Mouse (Mus musculus) frontal cortex, postnatal 10 days (tissue): ENCODE results near the gene Apc2.

Source experiments
- DNase-seq, 2 experiments: peaks; one replicate each; pipeline ENCODE4 v3.0.0; 2022; ENCODE audit warnings: low spot score in 2 of 2, mixed read lengths in 1 of 2

Gene Apc2

GRCm38 (mm10) chr10:80262776-80263365 lies 32.9 kb upstream of the Apc2 start:
- DNase-seq: no peak

- DNase-seq: peak; percentile 98 to 99
Observed at GRCm38 (mm10) chr10:80264341-80265148, 31.2 kb upstream of the Apc2 start.

GRCm38 (mm10) chr10:80265149-80265486 lies 30.7 kb upstream of the Apc2 start:
- DNase-seq: no peak

- no peak for DNase-seq
Observed at GRCm38 (mm10) chr10:80270099-80270498, 25.7 kb upstream of the Apc2 start.

DNA sequence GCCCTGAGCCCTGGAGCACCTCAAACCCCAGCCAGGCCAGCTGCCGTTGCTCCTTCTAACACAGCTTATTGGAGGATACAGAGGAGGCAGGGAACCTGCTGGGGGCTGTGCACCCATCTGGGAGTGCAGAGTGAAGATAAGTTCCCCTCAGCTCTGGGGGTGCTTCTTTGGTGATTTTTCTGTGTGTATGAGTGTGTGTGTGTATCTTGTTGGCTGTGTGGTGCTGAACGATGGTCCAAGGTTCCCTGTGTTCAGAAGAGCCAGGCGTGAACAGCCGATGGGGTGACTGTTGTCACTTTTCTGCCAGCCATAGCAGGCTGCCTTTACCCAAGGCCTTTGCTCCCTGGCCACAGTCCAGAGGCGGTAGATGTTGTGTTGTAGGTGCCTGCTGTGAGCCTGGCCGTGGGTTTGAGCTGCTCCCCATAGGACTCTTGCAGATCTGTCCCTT lies 25.0 kb upstream of the Apc2 start:
- DNase-seq: no peak

DNA sequence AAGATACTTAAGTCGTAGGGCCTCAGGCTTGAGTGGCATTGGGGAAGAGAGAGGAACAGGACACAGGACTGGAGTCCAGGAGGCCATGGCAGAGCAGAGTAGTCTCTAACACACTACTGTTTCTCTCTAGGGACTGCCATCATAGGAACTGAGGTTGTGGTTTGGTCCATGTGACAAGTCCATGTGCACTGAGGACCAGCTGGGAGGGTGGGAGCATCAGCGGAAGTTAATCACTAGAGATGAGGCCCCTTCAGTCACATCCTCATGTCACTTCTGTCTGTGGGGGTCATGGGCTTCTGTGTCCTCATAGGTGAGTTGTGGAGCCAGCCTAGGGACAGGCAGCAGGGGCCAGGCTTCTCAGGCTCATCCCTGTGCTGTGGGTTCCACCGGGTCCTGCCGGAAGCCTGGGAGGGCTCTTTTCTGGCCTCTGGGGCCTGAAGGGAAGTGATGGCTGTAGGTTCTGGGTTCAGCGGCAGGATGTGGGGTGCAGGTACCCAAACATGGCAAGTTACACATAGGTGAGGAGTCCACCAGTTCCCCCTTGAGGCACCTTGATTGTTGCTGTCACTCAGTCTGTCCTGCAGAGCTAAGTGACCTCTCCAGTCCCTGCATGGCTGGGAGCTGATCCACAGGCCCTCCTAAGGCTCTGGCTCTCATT lies 24.5 kb upstream of the Apc2 start:
- DNase-seq: no peak

DNA sequence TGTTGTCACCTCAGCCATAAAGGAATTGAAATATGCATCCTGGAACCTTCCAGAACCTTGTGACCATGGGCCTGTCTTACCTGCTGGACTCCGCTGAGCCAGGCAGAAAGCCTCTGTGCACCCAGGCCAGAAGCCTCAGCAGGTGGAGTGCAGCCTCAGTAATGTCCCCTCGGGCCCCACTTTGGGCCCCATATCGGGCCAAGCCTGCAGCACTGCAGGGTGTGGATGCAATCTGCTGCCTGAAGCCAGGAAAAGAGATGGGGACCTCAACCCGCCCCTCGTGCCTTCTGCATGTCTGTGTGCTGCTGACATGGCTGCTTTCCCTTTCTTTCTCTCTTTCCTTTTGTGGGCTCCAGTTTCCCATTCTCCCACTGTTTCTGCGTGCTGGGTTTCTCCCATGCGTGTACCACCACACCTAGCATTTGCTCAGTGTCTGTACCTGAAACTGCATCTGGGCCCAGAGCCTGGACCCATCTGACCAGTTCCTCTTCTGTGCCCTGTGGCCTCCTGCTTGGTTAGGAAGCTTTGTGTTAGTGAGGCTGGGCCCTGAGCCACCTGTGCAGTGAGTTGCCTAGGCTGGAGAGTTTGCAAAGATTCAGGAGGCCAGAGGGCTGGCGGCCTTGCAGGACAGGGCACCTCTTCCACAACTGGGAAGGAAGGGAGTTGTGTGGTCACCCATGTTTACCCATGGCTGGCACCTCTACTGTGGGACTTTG lies 23.7 kb upstream of the Apc2 start:
- no peak for DNase-seq

DNA sequence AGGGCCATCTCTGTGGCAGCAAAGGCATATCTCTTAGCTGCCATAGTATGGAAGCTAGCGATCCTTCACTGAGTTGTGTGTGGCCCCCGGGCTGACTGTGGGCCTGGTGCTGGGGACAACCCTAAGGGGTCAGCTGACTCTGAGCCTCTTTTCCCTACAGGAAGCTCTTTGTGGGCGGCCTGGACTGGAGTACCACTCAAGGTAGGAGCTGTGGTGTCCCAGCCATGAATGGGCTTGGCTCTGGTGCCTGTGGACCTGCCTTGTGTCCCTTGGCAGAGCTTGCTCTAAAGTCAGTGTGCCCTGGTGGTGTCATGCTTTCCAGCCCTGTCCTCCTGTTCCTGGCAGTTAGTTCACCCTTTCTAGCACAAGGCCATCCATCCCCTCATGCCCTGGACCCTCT lies 21.9 kb upstream of the Apc2 start:
- no peak for DNase-seq

DNA sequence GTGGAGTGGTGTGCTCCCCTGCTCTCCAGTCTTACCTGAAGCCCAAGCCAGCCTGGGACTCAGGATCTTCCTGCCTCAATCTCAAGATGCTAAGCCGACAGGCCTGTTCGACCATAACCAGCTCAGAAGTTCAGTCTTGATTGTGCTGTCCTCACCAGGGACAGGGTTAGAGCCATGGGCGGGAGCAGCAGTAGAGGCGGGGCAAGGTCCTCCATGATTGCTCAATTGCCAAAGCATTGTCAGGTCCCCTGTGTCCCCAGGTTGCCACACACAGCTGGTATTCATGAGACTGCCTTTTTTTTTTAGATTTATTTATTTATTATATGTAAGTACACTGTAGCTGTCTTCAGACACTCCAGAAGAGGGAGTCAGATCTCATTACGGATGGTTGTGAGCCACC lies 19.5 kb upstream of the Apc2 start:
- DNase-seq: no peak

DNA sequence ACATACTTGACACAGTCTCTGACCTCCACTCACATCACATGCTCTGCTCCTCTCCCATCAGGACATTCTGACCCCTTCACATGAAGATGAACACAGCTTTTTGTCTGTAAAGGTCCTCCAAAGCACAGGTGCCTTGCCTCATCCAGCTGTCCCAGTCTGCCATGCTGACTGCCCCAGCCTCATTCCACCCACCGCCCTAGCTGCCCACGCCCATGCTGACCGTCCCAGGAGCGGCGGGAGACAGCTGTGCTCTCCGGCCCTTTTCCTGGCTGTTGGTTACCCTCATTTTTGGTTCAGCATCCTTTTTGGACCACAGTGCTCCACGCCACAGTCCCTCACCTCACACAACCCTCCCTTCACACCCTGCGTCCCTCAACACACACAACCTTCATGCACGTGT lies 17.4 kb upstream of the Apc2 start:
- no peak for DNase-seq

- DNase-seq: no peak
Observed at GRCm38 (mm10) chr10:80279273-80279672, 16.5 kb upstream of the Apc2 start.

DNA sequence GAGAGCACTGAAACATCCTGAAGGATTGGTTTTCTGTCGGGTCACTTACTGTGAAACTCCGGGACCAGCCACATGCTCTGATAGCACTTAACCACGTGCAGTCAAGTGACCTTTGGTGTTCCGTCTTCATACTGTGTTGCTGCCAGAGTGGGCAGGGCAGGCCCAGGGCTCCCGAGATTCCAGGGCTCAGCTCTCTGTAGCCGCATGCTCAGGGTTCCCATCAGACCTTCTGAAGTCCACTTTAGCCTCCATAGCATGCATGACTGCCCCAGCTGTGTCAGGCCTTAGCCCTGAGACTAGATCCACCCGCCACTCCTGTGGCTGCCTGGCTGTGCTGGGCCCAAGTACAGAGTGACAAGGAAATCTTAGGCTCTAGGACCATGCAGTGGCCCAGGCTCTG lies 14.5 kb upstream of the Apc2 start:
- no peak for DNase-seq

DNA sequence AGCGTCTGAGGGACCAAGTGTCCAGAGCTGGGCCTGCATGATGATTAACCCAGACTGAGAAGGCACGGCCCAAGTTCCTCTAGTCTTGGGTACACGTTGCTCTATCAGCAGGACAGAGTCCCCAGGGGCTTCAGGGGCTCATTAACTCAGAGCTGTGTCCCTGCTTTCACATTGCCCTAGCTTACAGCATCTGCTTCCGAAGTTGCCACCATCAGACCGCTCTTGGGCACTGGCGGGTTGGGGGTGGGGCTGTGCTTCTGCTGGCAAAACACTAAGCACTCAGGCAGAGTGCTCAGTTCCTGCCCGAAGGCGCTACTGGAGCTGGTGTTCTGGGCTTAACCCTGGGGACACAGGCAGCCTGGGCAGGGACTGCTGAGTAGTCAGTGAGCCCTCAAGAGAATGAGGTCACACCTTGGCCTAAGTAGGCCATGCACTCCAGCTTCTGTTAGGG lies 13.8 kb upstream of the Apc2 start:
- DNase-seq: no peak

GRCm38 (mm10) chr10:80282481-80283441 lies 13.0 kb upstream of the Apc2 start:
- DNase-seq: no peak

GRCm38 (mm10) chr10:80285222-80286070 lies 10.3 kb upstream of the Apc2 start:
- no peak for DNase-seq

- no peak for DNase-seq
Observed at GRCm38 (mm10) chr10:80288097-80288496, 7.7 kb upstream of the Apc2 start.

DNA sequence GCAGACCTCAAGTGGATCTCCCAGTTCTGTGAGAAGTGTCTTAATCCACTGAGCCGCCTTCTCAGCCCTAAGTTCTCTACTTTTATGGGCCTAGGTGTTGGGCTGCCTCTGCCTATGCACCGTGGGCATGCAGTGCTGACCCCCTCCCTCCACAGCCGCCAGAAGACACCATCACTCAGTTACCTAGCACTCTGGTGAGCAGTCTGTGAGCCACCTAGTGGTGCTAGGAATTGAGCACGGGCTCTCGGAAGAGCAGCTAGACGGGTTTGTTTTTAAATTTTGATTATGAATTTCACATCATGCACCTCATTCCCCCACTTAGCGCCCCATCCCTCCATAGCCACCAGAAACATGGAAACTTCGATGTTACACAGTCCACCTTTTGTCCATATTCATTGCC lies 7.1 kb upstream of the Apc2 start:
- no peak for DNase-seq

DNA sequence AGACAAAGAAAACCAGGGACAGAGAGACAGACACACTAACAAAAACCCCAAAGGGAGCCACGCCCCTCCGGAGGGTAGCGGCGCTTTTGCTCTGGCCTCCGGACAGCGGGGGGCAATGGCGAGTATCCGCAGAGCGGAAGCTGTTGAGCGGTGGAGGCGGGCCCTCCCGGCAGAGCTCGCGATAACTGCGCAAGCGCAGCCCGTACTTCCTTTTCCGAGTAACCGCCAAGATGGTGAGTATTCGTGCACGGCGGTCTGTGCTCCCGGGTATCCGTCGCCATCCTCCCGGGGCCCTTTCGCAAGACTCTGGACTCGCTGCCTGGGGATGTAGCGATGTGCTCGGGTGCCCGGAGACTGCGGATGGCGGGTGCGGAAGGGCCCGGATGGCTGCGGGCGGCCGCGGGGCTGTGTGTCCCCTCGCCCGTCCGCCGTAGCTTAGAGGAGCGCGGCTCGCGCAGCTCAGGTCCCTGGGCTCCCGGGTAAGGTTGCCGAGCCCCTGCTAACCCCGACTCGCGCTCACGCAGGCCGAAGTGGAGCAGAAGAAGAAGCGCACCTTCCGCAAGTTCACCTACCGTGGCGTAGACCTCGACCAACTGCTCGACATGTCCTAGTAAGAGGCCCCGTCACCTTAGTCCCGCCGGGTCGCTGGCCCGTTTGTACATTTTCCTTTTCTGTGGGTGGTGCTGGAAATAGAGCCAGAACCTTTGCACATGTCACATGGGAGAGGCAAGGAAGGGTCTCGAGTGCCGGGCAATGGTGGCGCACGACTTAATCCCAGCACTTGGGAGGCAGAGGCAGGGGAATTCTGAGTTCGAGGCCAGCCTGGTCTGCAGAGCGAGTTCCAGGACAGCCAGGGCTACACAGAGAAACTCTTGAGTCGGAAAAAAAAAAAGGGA lies 3.3 kb upstream of the Apc2 start, which contains the start of gene Rps15:
Rps15 (plus strand) TSS at position 203 of the 896 bp plus-strand sequence.
- peak; percentile 87 to 93 for DNase-seq

- no peak for DNase-seq
Observed at GRCm38 (mm10) chr10:80293325-80293724, 2.5 kb upstream of the Apc2 start.
